Mouse (Mus musculus) adrenal gland, postnatal 4 days (tissue): Measurements from ENCODE around the gene Cped1. TPM values are rescaled to one million over a fixed set of nuclear protein-coding genes. Genes with fewer than 3 reads are reported as not detected.
"Not testable (repeated sequence)": the region's sequence is repeated elsewhere in the genome, so short reads cannot be mapped to it uniquely, and the experiment has no call there.

Experiments
- DNase-seq, 2 experiments: peaks; one replicate each; pipeline ENCODE4 v3.0.0; 2021 to 2022; ENCODE audit warnings: low spot score in 2 of 2, mixed read lengths in 2 of 2
- total RNA-seq, 2 experiments: library from RNA; stranded (reverse); gene quantifications; 2 replicates each; pipeline ENCODE4 v1.2.3; 2021

Gene Cped1
- total RNA-seq, 2 experiments from 2014 or later, result 25.1 to 29.0 TPM

- no peak for DNase-seq
Observed at GRCm38 (mm10) chr6:22216276-22216973, 230.7 kb downstream of the Cped1 start.

GRCm38 (mm10) chr6:22221134-22221533, 235.4 kb downstream of the Cped1 start:
- no peak for DNase-seq

GRCm38 (mm10) chr6:22222087-22222486, 236.4 kb downstream of the Cped1 start:
- no peak for DNase-seq

- DNase-seq, result no peak
Observed at GRCm38 (mm10) chr6:22222947-22223346, 237.2 kb downstream of the Cped1 start.

GRCm38 (mm10) chr6:22224351-22224750, 238.6 kb downstream of the Cped1 start:
- no peak for DNase-seq

- DNase-seq, result no peak
Observed at GRCm38 (mm10) chr6:22231244-22231643, 245.5 kb downstream of the Cped1 start.

- no peak for DNase-seq
Observed at GRCm38 (mm10) chr6:22233517-22233916, 247.8 kb downstream of the Cped1 start.

- DNase-seq, result no peak
Observed at GRCm38 (mm10) chr6:22235133-22235532, 249.4 kb downstream of the Cped1 start.

- DNase-seq, result no peak
Observed at GRCm38 (mm10) chr6:22243321-22243720, 257.6 kb downstream of the Cped1 start.

GRCm38 (mm10) chr6:22246696-22247095, 261.0 kb downstream of the Cped1 start:
- no peak for DNase-seq

GRCm38 (mm10) chr6:22258784-22259183, 273.1 kb downstream of the Cped1 start:
- no peak for DNase-seq

GRCm38 (mm10) chr6:22262519-22262918, 276.8 kb downstream of the Cped1 start:
- DNase-seq, result no peak

GRCm38 (mm10) chr6:22264094-22264493, 278.4 kb downstream of the Cped1 start:
- not testable (repeated sequence) for DNase-seq

- no peak for DNase-seq
Observed at GRCm38 (mm10) chr6:22266018-22266417, 280.3 kb downstream of the Cped1 start.

- no peak for DNase-seq
Observed at GRCm38 (mm10) chr6:22267807-22268667, 282.3 kb downstream of the Cped1 start.

GRCm38 (mm10) chr6:22268677-22269076, 283.0 kb downstream of the Cped1 start:
- no peak for DNase-seq

- no peak for DNase-seq
Observed at GRCm38 (mm10) chr6:22269840-22270521, 284.3 kb downstream of the Cped1 start.

GRCm38 (mm10) chr6:22277941-22278340, 292.2 kb downstream of the Cped1 start:
- DNase-seq, result no peak

- peak in 1 of 2 experiments; percentile 20 for DNase-seq
Observed at GRCm38 (mm10) chr6:22280217-22280861, 294.6 kb downstream of the Cped1 start.

- no peak for DNase-seq
Observed at GRCm38 (mm10) chr6:22282405-22282804, 296.7 kb downstream of the Cped1 start.
